Mouse (Mus musculus) E14TG2a.4 (cell line): ENCODE measurements at regions not wholly inside any gene's neighbourhood (a gene's known extent, or its start where the extent isn't known, plus 50 kb on each side); places are given as distances from the start of the nearest gene placed in this dataset.

Experiments used
- CTCF ChIP-seq: conservative IDR thresholded peaks from 2 replicates; pipeline ENCODE4 v1.5.1; 2014; ENCODE audit warnings: low read length
- NANOG ChIP-seq: IDR thresholded peaks from 2 replicates; pipeline ENCODE4 v1.6.1; 2014; ENCODE audit warnings: borderline replicate concordance, low read length, mixed read lengths

DNA sequence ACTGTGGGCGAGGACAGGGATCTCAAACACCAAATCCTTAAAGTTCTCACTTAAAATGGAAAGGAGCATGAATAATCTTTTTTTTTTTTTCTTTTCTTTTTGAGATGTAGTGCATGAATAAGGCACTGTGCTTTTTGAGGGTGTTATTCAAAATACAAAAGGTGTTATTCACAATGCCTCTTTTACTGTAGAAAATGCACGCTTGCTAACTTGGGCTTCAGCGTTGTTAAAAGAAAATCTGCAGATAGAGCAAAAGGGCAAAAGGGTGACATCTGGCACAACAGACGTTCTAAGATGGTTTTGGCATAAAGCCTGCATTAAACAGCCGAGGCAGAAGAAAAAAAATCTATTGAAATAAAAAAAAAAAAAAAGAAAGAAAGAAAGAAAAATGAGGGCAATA, 651.5 kb upstream of the Lrrn3 start:
- TF ChIP-seq CTCF, result no peak
- no peak for TF ChIP-seq NANOG
